Mouse (Mus musculus) thymus, adult 2 months (tissue): ENCODE data around the gene Max. TPM values are rescaled to one million over a fixed set of nuclear protein-coding genes. Genes with fewer than 3 reads are reported as not detected.
A peak's percentile ranks its signal among the peaks of the same experiment; 100 is the strongest.

Experiments
- DNase-seq: peaks from one replicate; pipeline ENCODE4 v3.0.0; 2021
- H3K27ac ChIP-seq: fragments of 200-500 bp; 2 replicates; pipeline ENCODE4 v1.5.1; 2012; ENCODE audit warnings: low read length, control low read depth; ENCODE audit not compliant: control insufficient read depth, insufficient read depth
- H3K27me3 ChIP-seq: fragments of 200-500 bp; 2 replicates; pipeline ENCODE4 v1.6.1; 2012; ENCODE audit warnings: mild to moderate bottlenecking, low read length, moderate library complexity, mixed read lengths; ENCODE audit not compliant: control insufficient read depth, insufficient read depth
- H3K36me3 ChIP-seq: fragments of 200-500 bp; 2 replicates; pipeline ENCODE4 v1.6.1; 2012; ENCODE audit warnings: mild to moderate bottlenecking, low read length, moderate library complexity; ENCODE audit not compliant: control insufficient read depth, insufficient read depth
- H3K4me1 ChIP-seq: fragments of 200-500 bp; replicated peaks from 2 replicates; pipeline ENCODE4 v1.6.1; 2012; ENCODE audit warnings: low read length; ENCODE audit not compliant: control insufficient read depth, insufficient read depth
- H3K4me3 ChIP-seq: fragments of 200-500 bp; 2 replicates; pipeline ENCODE4 v1.5.1; 2012; ENCODE audit warnings: mild to moderate bottlenecking, low read length, control low read depth, moderate library complexity; ENCODE audit not compliant: control insufficient read depth, insufficient read depth
- CTCF ChIP-seq: fragments of 200-500 bp; IDR thresholded peaks from 2 replicates; pipeline ENCODE4 v1.5.1; 2012; ENCODE audit warnings: mild to moderate bottlenecking, control low read depth, low read length, moderate library complexity, borderline replicate concordance; ENCODE audit not compliant: control insufficient read depth, poor library complexity, insufficient read depth; ENCODE audit errors: extremely low read depth
- POLR2A ChIP-seq: fragments of 200-500 bp; IDR thresholded peaks from 2 replicates; pipeline ENCODE4 v1.6.1; 2012; ENCODE audit warnings: mild to moderate bottlenecking, low read length, control low read depth, moderate library complexity; ENCODE audit not compliant: control insufficient read depth, poor library complexity, insufficient read depth; ENCODE audit errors: extremely low read depth
- WGBS: fragments of 180-500 bp; shearing (Covaris S2); methylation state at CpG from one replicate; pipeline ENCODE4 v1.1.7; 2018; 5-methylcytosine and 5-hydroxymethylcytosine counted together
- polyA plus RNA-seq: library from polyadenylated mRNA; depleted of rRNA; stranded (reverse); fragments of >200 nt; gene quantifications from 2 replicates; pipeline ENCODE4 v1.2.3, GENCODE M21; 2012

Gene Max
- polyA plus RNA-seq, 1 experiment: 56.1 TPM

DNA sequence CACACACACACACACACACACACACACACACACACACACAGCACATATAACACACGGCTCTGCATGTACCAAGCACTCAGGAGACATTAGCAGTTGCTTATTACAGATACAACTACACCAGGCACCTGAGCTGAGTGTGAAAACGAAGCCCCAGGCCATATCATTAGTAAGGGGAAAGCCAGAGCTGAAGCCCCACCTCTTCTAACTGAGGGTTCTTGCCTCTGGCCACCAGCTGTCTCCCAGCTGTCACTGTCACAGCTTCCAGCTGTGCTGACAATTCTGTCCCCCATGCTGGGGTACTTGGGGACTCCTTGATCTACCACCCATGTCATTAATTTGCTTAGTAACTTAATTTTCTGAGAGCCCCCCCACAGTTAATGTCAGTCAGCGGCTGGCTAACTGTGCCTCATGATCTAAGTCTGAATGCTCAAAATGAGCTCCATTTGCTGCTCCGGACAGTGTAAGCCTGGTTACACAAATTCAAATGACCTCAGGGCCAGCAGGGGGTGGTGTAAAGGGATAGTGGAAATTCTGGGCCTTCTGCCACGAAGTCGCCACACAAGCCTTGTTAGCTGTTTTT, 38.8 kb upstream of the Max start:
- no peak overlapping the region for H3K4me3 ChIP-seq
- no peaks in the 10 kb centered on the region for H3K27me3 ChIP-seq
- H3K27ac ChIP-seq: no peak overlapping the region
- 74% methylated on average over 6 of the region's 6 CpGs for WGBS
- DNase-seq: no peak
- TF ChIP-seq POLR2A (no peak), CTCF (no peak)
- no peaks in the 10 kb centered on the region for H3K36me3 ChIP-seq
- H3K4me1 ChIP-seq: no peaks in the 10 kb centered on the region

DNA sequence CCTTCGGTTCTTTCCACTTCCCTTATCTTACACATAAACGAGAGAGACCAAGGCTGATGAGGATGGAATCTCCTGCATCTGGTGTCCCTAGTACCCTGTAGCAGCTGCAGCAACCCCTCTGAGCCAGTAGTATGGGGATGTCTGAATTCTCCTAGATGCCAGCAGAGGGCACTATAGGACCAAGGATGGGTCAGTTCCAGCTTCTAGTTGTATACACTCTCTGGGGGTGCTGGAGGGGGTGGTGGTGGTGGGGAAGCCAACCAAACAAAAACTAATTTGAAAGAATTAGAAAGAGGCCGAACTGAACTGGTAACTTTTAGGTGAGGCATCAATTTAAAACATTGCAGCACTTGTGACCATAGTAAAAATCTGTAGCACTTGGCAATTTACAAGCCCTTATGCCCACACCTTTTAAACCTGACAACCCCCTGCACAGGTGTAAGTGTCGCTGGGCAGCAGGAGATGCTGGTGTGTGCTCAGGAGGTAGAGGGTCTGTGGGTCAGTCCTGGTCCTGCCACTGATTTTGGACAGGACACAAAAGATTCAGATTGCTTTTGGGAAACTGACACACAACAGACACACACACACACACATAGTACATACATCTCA, 38.2 kb upstream of the Max start:
- WGBS: 24% methylated on average over 4 of the region's 4 CpGs
- H3K4me3 ChIP-seq: no peak overlapping the region
- peak; percentile 68 for DNase-seq
- H3K27ac ChIP-seq: no peak overlapping the region
- TF ChIP-seq CTCF: no peak
- TF ChIP-seq POLR2A: no peak
- H3K36me3 ChIP-seq: no peaks in the 10 kb centered on the region
- no peaks in the 10 kb centered on the region for H3K4me1 ChIP-seq
- no peaks in the 10 kb centered on the region for H3K27me3 ChIP-seq

GRCm38 (mm10) chr12:76994766-76995165, 32.8 kb upstream of the Max start:
- no peak for DNase-seq
- Histone ChIP-seq H3K4me3 (no peak overlapping the region), H3K27ac (no peak overlapping the region), H3K27me3 (no peaks in the 10 kb centered on the region), H3K36me3 (no peaks in the 10 kb centered on the region), H3K4me1 (peaks cover 2% of the 10 kb centered on the region)
- TF ChIP-seq CTCF (no peak), POLR2A (no peak)
- WGBS: 96% methylated on average over 5 of the region's 5 CpGs

- no peaks in the 10 kb centered on the region for H3K36me3 ChIP-seq
- 95% methylated on average over 16 of the region's 16 CpGs for WGBS
- DNase-seq: no peak
- H3K27ac ChIP-seq: no peak overlapping the region
- peaks cover 2% of the 10 kb centered on the region for H3K4me1 ChIP-seq
- TF ChIP-seq CTCF (no peak), POLR2A (no peak)
- H3K4me3 ChIP-seq: no peak overlapping the region
- H3K27me3 ChIP-seq: no peaks in the 10 kb centered on the region
Measured at GRCm38 (mm10) chr12:76992891-76993529, 31.0 kb upstream of the Max start.

DNA sequence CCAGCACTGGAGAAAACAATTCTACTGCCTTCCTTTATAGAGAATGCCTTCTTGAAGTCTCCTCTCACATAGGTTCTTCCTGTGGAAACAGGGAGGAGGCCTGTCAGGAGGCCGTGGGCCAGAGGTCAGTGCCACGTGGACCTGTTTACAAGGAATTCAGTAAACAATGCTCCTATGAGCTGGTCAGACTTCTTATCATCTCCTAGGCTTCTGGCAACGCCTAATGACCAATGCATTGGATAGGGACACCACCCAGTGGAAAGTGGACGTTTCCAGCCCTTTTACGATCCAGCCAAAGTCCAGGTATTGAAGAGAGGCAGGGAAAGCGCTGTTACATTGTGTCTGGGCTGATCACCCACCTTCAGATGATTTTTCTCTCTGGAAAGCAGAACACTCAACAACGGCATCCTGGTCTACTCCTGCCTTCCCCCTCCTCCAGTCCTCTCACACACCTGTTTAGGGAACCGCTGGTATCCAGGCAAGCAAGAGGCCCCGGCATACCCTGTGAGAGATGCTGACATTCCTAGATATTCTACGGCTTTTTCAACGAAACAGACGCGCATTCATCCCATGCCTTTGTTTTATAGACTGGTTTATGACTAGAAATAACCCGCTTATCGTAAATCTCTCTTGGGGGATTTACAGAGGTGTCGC, 20.9 kb upstream of the Max start:
- 93% methylated on average over 16 of the region's 16 CpGs for WGBS
- Histone ChIP-seq H3K4me3 (no peak overlapping the region), H3K27me3 (no peaks in the 10 kb centered on the region), H3K36me3 (no peaks in the 10 kb centered on the region), H3K4me1 (no peaks in the 10 kb centered on the region), H3K27ac (no peak overlapping the region)
- TF ChIP-seq CTCF (no peak), POLR2A (no peak)
- no peak for DNase-seq

GRCm38 (mm10) chr12:76979530-76979929, 17.5 kb upstream of the Max start:
- Histone ChIP-seq H3K4me1 (no peaks in the 10 kb centered on the region), H3K27ac (no peak overlapping the region), H3K4me3 (no peak overlapping the region), H3K36me3 (no peaks in the 10 kb centered on the region), H3K27me3 (no peaks in the 10 kb centered on the region)
- WGBS: 96% methylated on average over 3 of the region's 3 CpGs
- no peak for DNase-seq
- no peak for TF ChIP-seq POLR2A
- TF ChIP-seq CTCF: no peak

GRCm38 (mm10) chr12:76972669-76973068, 10.7 kb upstream of the Max start:
- WGBS: 90% methylated on average over 10 of the region's 10 CpGs
- no peaks in the 10 kb centered on the region for H3K4me1 ChIP-seq
- TF ChIP-seq POLR2A: no peak
- no peak for TF ChIP-seq CTCF
- no peak for DNase-seq
- H3K4me3 ChIP-seq: no peak overlapping the region
- H3K27me3 ChIP-seq: no peaks in the 10 kb centered on the region
- H3K36me3 ChIP-seq: no peaks in the 10 kb centered on the region
- no peak overlapping the region for H3K27ac ChIP-seq
